Mouse (Mus musculus) brain, embryonic 18.5 days (tissue): ENCODE data around the gene Armc2.
A peak's percentile ranks its signal among the peaks of the same experiment; 100 is the strongest.

Experiments used
- DNase-seq: peaks from one replicate; pipeline ENCODE4 v3.0.0-alpha.2; 2012; ENCODE audit warnings: low read depth, low spot score

Armc2 gene

GRCm38 (mm10) chr10:42018016-42018949 is at the start of gene Armc2:
Gene Armc2, minus strand, starts transcription at chr10:42018442.
- DNase-seq = peak; percentile 70

- DNase-seq = no peak
Measured at GRCm38 (mm10) chr10:42064446-42064845, 46.2 kb upstream of the Armc2 start.

- no peak for DNase-seq
Measured at GRCm38 (mm10) chr10:42059522-42059921, 41.3 kb upstream of the Armc2 start.

- DNase-seq = no peak
Measured at GRCm38 (mm10) chr10:42057746-42058145, 39.5 kb upstream of the Armc2 start.

GRCm38 (mm10) chr10:42057231-42057601 is 39.0 kb upstream of the Armc2 start:
- DNase-seq = no peak

GRCm38 (mm10) chr10:42056486-42057230 is 38.4 kb upstream of the Armc2 start:
- DNase-seq = no peak

GRCm38 (mm10) chr10:42055224-42056165 is 37.3 kb upstream of the Armc2 start:
- DNase-seq = no peak

GRCm38 (mm10) chr10:42051069-42051468 is 32.8 kb upstream of the Armc2 start:
- no peak for DNase-seq

- DNase-seq = no peak
Measured at GRCm38 (mm10) chr10:42048648-42049047, 30.4 kb upstream of the Armc2 start.

GRCm38 (mm10) chr10:42044574-42044973 is 26.3 kb upstream of the Armc2 start:
- DNase-seq = no peak

- DNase-seq = no peak
Measured at GRCm38 (mm10) chr10:42043307-42043706, 25.1 kb upstream of the Armc2 start.

- no peak for DNase-seq
Measured at GRCm38 (mm10) chr10:42042881-42043280, 24.6 kb upstream of the Armc2 start.

GRCm38 (mm10) chr10:42042087-42042486 is 23.8 kb upstream of the Armc2 start:
- DNase-seq = no peak

- DNase-seq = no peak
Measured at GRCm38 (mm10) chr10:42038571-42038970, 20.3 kb upstream of the Armc2 start.

GRCm38 (mm10) chr10:42037301-42037870 is 19.1 kb upstream of the Armc2 start:
- no peak for DNase-seq

GRCm38 (mm10) chr10:42036846-42037245 is 18.6 kb upstream of the Armc2 start:
- no peak for DNase-seq

- no peak for DNase-seq
Measured at GRCm38 (mm10) chr10:42033571-42033970, 15.3 kb upstream of the Armc2 start.

GRCm38 (mm10) chr10:42031021-42031420 is 12.8 kb upstream of the Armc2 start:
- no peak for DNase-seq

- DNase-seq = no peak
Measured at GRCm38 (mm10) chr10:42029502-42029901, 11.3 kb upstream of the Armc2 start.

- no peak for DNase-seq
Measured at GRCm38 (mm10) chr10:42027337-42027736, 9.1 kb upstream of the Armc2 start.

- no peak for DNase-seq
Measured at GRCm38 (mm10) chr10:42024406-42024805, 6.2 kb upstream of the Armc2 start.
